ENCODE assay signal across 12 mouse cellular contexts in the genomic region with DNA sequence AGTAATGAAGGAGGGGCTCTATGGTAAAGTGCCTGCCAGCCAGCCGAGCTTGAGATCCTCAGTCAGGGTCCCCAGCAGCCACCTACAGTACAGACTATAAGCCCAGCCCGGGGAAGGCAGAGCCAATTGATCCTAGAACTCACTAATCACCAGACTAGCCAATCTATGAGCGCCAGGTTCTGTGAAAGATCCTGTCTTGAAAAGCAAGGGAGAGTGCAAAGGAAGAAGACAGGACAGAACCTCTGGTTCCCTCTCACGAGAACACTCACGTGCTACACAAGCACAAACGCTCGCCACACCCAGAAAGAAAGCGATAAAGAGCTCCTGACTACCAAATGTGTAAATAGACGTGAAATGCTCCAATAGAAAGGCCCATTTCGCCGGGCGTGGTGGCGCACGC. TPM values are rescaled to one million over a fixed set of nuclear protein-coding genes. Genes with fewer than 3 reads are reported as not detected.
A peak's percentile ranks its signal among the peaks of the same experiment; 100 is the strongest.
DNase-seq lines count a peak whose midpoint lies in the region; ATAC-seq and TF ChIP-seq lines count a peak whose summit lies in the region.
"Had no signal": no experiment of that assay in that cellular context is flagged by ENCODE, and none has a peak within 500 bp of the region (broad histone marks: within the 10 kb centered on the region; RNA-seq: fewer than 3 reads in every experiment).

No protein-coding gene starts in this region.

- H3K9me3 ChIP-seq in forebrain, embryonic 10.5 days, result no peaks in the 10 kb centered on the region; the same call in 1 of the 2 replicates
- no peaks in the 10 kb centered on the region for H3K9me3 ChIP-seq in forebrain, embryonic 16.5 days (ENCODE audit: control insufficient read depth, low read length)
- H3K9me3 ChIP-seq in heart, postnatal 0 days (replicated peaks; ENCODE audit: control insufficient read depth, low read length), result no peaks in the 10 kb centered on the region
- 0 out of 2 replicates have a peak, but pooled peaks cover under 1% of the 10 kb centered on the region for H3K9me3 ChIP-seq in E14TG2a.4 (ENCODE audit: low read length)
- no peaks in the 10 kb centered on the region for H3K9me3 ChIP-seq in intestine, embryonic 15.5 days

- no peak overlapping the region for H3K4me3 ChIP-seq in forebrain, embryonic 10.5 days
- H3K4me3 ChIP-seq in forebrain, embryonic 16.5 days (replicated peaks; ENCODE audit: low read length), result no peak overlapping the region
- no peak overlapping the region for H3K4me3 ChIP-seq in heart, postnatal 0 days (ENCODE audit: low read depth, low read length)
- peak overlapping the region; percentile 51 for H3K4me3 ChIP-seq in E14TG2a.4 (replicated peaks; ENCODE audit: low read length)
- H3K4me3 ChIP-seq in intestine, embryonic 15.5 days (replicated peaks), result no peak overlapping the region

- no peak for ATAC-seq in forebrain, embryonic 16.5 days
- ATAC-seq in heart, postnatal 0 days (ENCODE audit: insufficient read depth, low read depth), result no peak
- ATAC-seq in intestine, embryonic 15.5 days, result peak; percentile 52; the same call in 1 of the 2 replicates
- ATAC-seq: forebrain, embryonic 14.5 days had no signal

- 0 out of 2 replicates have a peak overlapping the region, but pooled peaks have one; percentile 44 for H3K27ac ChIP-seq in forebrain, embryonic 10.5 days
- no peak overlapping the region for H3K27ac ChIP-seq in forebrain, embryonic 16.5 days (ENCODE audit: low read length)
- H3K27ac ChIP-seq in heart, postnatal 0 days (ENCODE audit: low read depth), result peak overlapping the region; percentile 91
- H3K27ac ChIP-seq in intestine, embryonic 15.5 days, result 0 out of 2 replicates have a peak overlapping the region, but pooled peaks have one; percentile 9

- peaks cover 1% of the 10 kb centered on the region; the same call in 1 of the 2 replicates for H3K36me3 ChIP-seq in forebrain, embryonic 10.5 days (replicated peaks)
- no peaks in the 10 kb centered on the region for H3K36me3 ChIP-seq in forebrain, embryonic 16.5 days (ENCODE audit: control insufficient read depth, insufficient read depth)
- H3K36me3 ChIP-seq in heart, postnatal 0 days (replicated peaks; ENCODE audit: control insufficient read depth, insufficient read depth, low read length), result peaks cover 2% of the 10 kb centered on the region; the same call in 1 of the 2 replicates
- H3K36me3 ChIP-seq in E14TG2a.4 (ENCODE audit: insufficient read depth, low read length), result peaks cover 9% of the 10 kb centered on the region
- no peaks in the 10 kb centered on the region for H3K36me3 ChIP-seq in intestine, embryonic 15.5 days

- no peak for TF ChIP-seq CTCF in heart, postnatal 0 days (IDR thresholded peaks at IDR 0.05; ENCODE audit: low read depth)
- no peak for TF ChIP-seq CTCF in E14TG2a.4 (conservative IDR thresholded peaks at IDR 0.05; ENCODE audit: low read length)

- WGBS in forebrain, embryonic 10.5 days, result 85% methylated on average over 14 of the region's 14 CpGs
- 77% methylated on average over 14 of the region's 14 CpGs for WGBS in forebrain, embryonic 16.5 days
- 73% methylated on average over 14 of the region's 14 CpGs for WGBS in heart, postnatal 0 days
- WGBS in intestine, embryonic 15.5 days, result 72% methylated on average over 14 of the region's 14 CpGs

- no peak for TF ChIP-seq EP300 in heart, postnatal 0 days (IDR thresholded peaks at IDR 0.05; ENCODE audit: low read depth)

- no peaks in the 10 kb centered on the region for H3K27me3 ChIP-seq in forebrain, embryonic 10.5 days (ENCODE audit: poor library complexity, severe bottlenecking)
- no peaks in the 10 kb centered on the region for H3K27me3 ChIP-seq in forebrain, embryonic 16.5 days (replicated peaks; ENCODE audit: control insufficient read depth, insufficient read depth, low read length)
- H3K27me3 ChIP-seq in heart, postnatal 0 days (ENCODE audit: control insufficient read depth, insufficient read depth, low read length), result no peaks in the 10 kb centered on the region
- H3K27me3 ChIP-seq in E14TG2a.4 (ENCODE audit: insufficient read depth, low read length), result no peaks in the 10 kb centered on the region
- no peaks in the 10 kb centered on the region for H3K27me3 ChIP-seq in intestine, embryonic 15.5 days (replicated peaks)

- peaks cover 10% of the 10 kb centered on the region for H3K4me1 ChIP-seq in forebrain, embryonic 10.5 days
- no peaks in the 10 kb centered on the region for H3K4me1 ChIP-seq in forebrain, embryonic 16.5 days (replicated peaks; ENCODE audit: control insufficient read depth, insufficient read depth, low read length)
- peaks cover 12% of the 10 kb centered on the region; the same call in 1 of the 2 replicates for H3K4me1 ChIP-seq in heart, postnatal 0 days (ENCODE audit: control insufficient read depth, insufficient read depth)
- peaks cover 58% of the 10 kb centered on the region for H3K4me1 ChIP-seq in E14TG2a.4 (replicated peaks; ENCODE audit: low read depth, low read length)
- peaks cover 3% of the 10 kb centered on the region; the same call in 1 of the 2 replicates for H3K4me1 ChIP-seq in intestine, embryonic 15.5 days (replicated peaks)

- H3K9ac ChIP-seq in forebrain, embryonic 16.5 days (replicated peaks; ENCODE audit: low read depth, low read length), result no peak overlapping the region
- H3K9ac ChIP-seq in heart, postnatal 0 days (replicated peaks; ENCODE audit: low read depth, low read length), result no peak overlapping the region
- H3K9ac ChIP-seq in intestine, embryonic 15.5 days, result no peak overlapping the region

- DNase-seq in forebrain, embryonic 10.5 days (ENCODE audit: extremely low spot score, low spot score), result no peak
- no peak for DNase-seq in heart, postnatal 0 days (ENCODE audit: low spot score)
- DNase-seq in heart, adult 18-20 months, result no peak
- DNase-seq in spleen, adult 18-20 months, result no peak
- no peak for DNase-seq in adrenal gland, adult 18-20 months (ENCODE audit: low spot score in 2 of 2)
- DNase-seq: cerebellum, adult 9-11 months; gastrocnemius, postnatal 36 days; right cerebral cortex, adult 18-20 months had no signal

- no peak overlapping the region for H3K4me2 ChIP-seq in forebrain, embryonic 16.5 days (ENCODE audit: low read length)
- no peak overlapping the region for H3K4me2 ChIP-seq in heart, postnatal 0 days (ENCODE audit: low read depth, low read length)
- no peak overlapping the region for H3K4me2 ChIP-seq in intestine, embryonic 15.5 days (replicated peaks)

RNA-seq across cellular contexts. Expression of gene Afg1l, which starts 13.6 kb away (rescaled TPM):
- polyA plus RNA-seq in forebrain, embryonic 10.5 days (2016; fragmentation: Nextera tagmentation; extraction: Ambion mirVana), result 3.6 TPM in 2 replicates
- 6.9 and 7.2 TPM in 2 replicates for polyA plus RNA-seq in forebrain, embryonic 16.5 days (2015; fragmentation: Nextera tagmentation; extraction: Ambion mirVana)
- 23.6 and 24.7 TPM in 2 replicates for total RNA-seq in heart, postnatal 0 days (2014; rRNA removed; ENCODE audit: low replicate concordance)
- polyA plus RNA-seq in heart, postnatal 0 days (2015; fragmentation: Nextera tagmentation; extraction: Ambion mirVana), result 21.8 and 23.2 TPM in 2 replicates
- 10 to 100 TPM; 31.8 to 32.7 TPM for total RNA-seq in heart, adult 18-20 months (2021)
- 10.9 and 11.0 TPM in 2 replicates for polyA plus RNA-seq in intestine, embryonic 15.5 days (2015; fragmentation: Nextera tagmentation; extraction: Ambion mirVana)
- total RNA-seq in adrenal gland, adult 18-20 months (2021), result 10 to 100 TPM; 21.7 to 28.4 TPM

RNA-seq across cellular contexts. Expression of gene Snx3, which starts 37.0 kb away (rescaled TPM):
- 260 and 270 TPM in 2 replicates for polyA plus RNA-seq in forebrain, embryonic 10.5 days (2016; fragmentation: Nextera tagmentation; extraction: Ambion mirVana)
- polyA plus RNA-seq in forebrain, embryonic 16.5 days (2015; fragmentation: Nextera tagmentation; extraction: Ambion mirVana), result 299 and 321 TPM in 2 replicates
- 123 and 125 TPM in 2 replicates for total RNA-seq in heart, postnatal 0 days (2014; rRNA removed; ENCODE audit: low replicate concordance)
- 285 and 299 TPM in 2 replicates for polyA plus RNA-seq in heart, postnatal 0 days (2015; fragmentation: Nextera tagmentation; extraction: Ambion mirVana)
- 100 to 1,000 TPM; 173 to 184 TPM for total RNA-seq in heart, adult 18-20 months (2021)
- polyA plus RNA-seq in intestine, embryonic 15.5 days (2015; fragmentation: Nextera tagmentation; extraction: Ambion mirVana), result 439 and 443 TPM in 2 replicates
- total RNA-seq in adrenal gland, adult 18-20 months (2021), result 100 to 1,000 TPM; 254 to 276 TPM
